13 mouse cellular contexts compared by ENCODE assay signal in the genomic region with DNA sequence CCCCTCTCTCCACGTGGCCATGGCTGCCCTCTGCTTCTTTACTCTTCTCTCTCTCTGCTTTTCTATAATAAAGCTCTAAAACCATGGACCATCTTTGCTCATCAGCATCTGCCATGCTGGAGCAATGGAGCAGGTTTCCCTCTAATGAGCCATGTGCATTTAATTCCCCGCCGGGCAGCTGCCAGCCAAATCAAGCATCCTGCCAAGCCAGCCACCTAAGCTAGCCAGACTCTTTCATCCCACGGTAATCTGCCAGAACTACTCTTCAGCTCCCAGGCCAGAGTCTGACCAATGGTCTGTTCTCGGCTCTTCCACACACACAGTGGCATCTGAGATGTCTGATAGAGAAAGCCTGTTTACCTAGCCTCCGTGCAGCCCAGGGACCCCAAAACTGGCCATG.
DNase-seq lines count a peak whose midpoint lies in the region; ATAC-seq lines count a peak whose summit lies in the region.
"Had no signal": no experiment of that assay in that cellular context is flagged by ENCODE, and none has a peak within 500 bp of the region (broad histone marks: within the 10 kb centered on the region; RNA-seq: fewer than 3 reads in every experiment).

No protein-coding gene starts in this region.

- H3K27ac ChIP-seq in hindbrain, embryonic 14.5 days: no peak overlapping the region
- no peak overlapping the region for H3K27ac ChIP-seq in hindbrain, embryonic 13.5 days
- H3K27ac ChIP-seq: midbrain, embryonic 15.5 days had no signal

- 66% methylated on average over 6 of the region's 6 CpGs for whole genome bisulfite sequencing in hindbrain, embryonic 14.5 days
- WGBS in hindbrain, embryonic 13.5 days: 73% methylated on average over 6 of the region's 6 CpGs

- H3K4me1 ChIP-seq in hindbrain, embryonic 14.5 days (replicated peaks; ENCODE audit: control insufficient read depth, insufficient read depth, low read length): no peaks in the 10 kb centered on the region
- no peaks in the 10 kb centered on the region for H3K4me1 ChIP-seq in hindbrain, embryonic 13.5 days (replicated peaks)
- H3K4me1 ChIP-seq: midbrain, embryonic 15.5 days had no signal

- DNase-seq in hindbrain, embryonic 14.5 days (ENCODE audit: low spot score): peak; percentile 25
- peak; percentile 42 for DNase-seq in retina, postnatal 1 day
- DNase-seq in retina, embryonic 14.5 days (ENCODE audit: low spot score): no peak
- peak; percentile 16 for DNase-seq in cerebellum, adult 9-11 months
- DNase-seq in testis, postnatal 10 days (ENCODE audit: low spot score): no peak
- DNase-seq in thymus, postnatal 14 days: no peak
- DNase-seq: gastrocnemius, postnatal 14 days; heart, postnatal 14 days; lung, embryonic 14.5 days had no signal

- H3K9me3 ChIP-seq in hindbrain, embryonic 14.5 days (ENCODE audit: control insufficient read depth, low read length): no peaks in the 10 kb centered on the region
- H3K9me3 ChIP-seq in hindbrain, embryonic 13.5 days: no peaks in the 10 kb centered on the region
- H3K9me3 ChIP-seq: midbrain, embryonic 15.5 days had no signal

- no peaks in the 10 kb centered on the region for H3K27me3 ChIP-seq in hindbrain, embryonic 14.5 days (ENCODE audit: control insufficient read depth, insufficient read depth, low read length)
- no peaks in the 10 kb centered on the region for H3K27me3 ChIP-seq in hindbrain, embryonic 13.5 days
- H3K27me3 ChIP-seq: midbrain, embryonic 15.5 days had no signal

- no peak overlapping the region for H3K4me3 ChIP-seq in hindbrain, embryonic 14.5 days (replicated peaks; ENCODE audit: low read length)
- H3K4me3 ChIP-seq in hindbrain, embryonic 13.5 days: no peak overlapping the region
- H3K4me3 ChIP-seq: midbrain, embryonic 15.5 days had no signal

- H3K36me3 ChIP-seq in hindbrain, embryonic 14.5 days (replicated peaks; ENCODE audit: control insufficient read depth, insufficient read depth): no peaks in the 10 kb centered on the region
- H3K36me3 ChIP-seq in hindbrain, embryonic 13.5 days: no peaks in the 10 kb centered on the region
- H3K36me3 ChIP-seq: midbrain, embryonic 15.5 days had no signal

- H3K9ac ChIP-seq in hindbrain, embryonic 14.5 days: no peak overlapping the region
- no peak overlapping the region for H3K9ac ChIP-seq in hindbrain, embryonic 13.5 days
- H3K9ac ChIP-seq: lung, embryonic 14.5 days; midbrain, embryonic 15.5 days had no signal

- H3K4me2 ChIP-seq in hindbrain, embryonic 14.5 days (replicated peaks): no peak overlapping the region
- H3K4me2 ChIP-seq in hindbrain, embryonic 13.5 days: no peak overlapping the region
- H3K4me2 ChIP-seq: liver, embryonic 11.5 days; lung, embryonic 14.5 days; midbrain, embryonic 15.5 days had no signal

- no peak for ATAC-seq in hindbrain, embryonic 14.5 days (ENCODE audit: low FRiP score)
- ATAC-seq in hindbrain, embryonic 13.5 days (ENCODE audit: low FRiP score): no peak
- ATAC-seq: inflammation-experienced regulatory T-cells, adult 6 months; midbrain, embryonic 15.5 days had no signal

Comparison
In these comparisons a context has a peak if more than half of its experiments do, and no peak if none do; other contexts are left out.
1. DNase-seq: peak in hindbrain, embryonic 14.5 days (single experiment), retina, postnatal 1 day (single experiment) and cerebellum, adult 9-11 months (single experiment); none in retina, embryonic 14.5 days (single experiment), testis, postnatal 10 days (single experiment) and thymus, postnatal 14 days (single experiment).